Mouse (Mus musculus): Measurements from ENCODE around the gene Mrps7. TPM values are rescaled to one million over a fixed set of nuclear protein-coding genes. Genes with fewer than 3 reads are reported as not detected.
A peak's percentile ranks its signal among the peaks of the same experiment; 100 is the strongest.

The Mrps7 gene
- polyA plus RNA-seq (2015; fragmentation: Nextera tagmentation; extraction: Ambion mirVana), result 90.0 and 103 TPM in 2 replicates

GRCm38 (mm10) chr11:115603476-115604303, at the start of gene Mrps7, which contains the start of gene Gga3:
Mrps7 (plus strand) TSS chr11:115603925.
Gga3 (minus strand) TSS chr11:115604051.
- ATAC-seq, result peak; percentile 97
- peak within 1 kb of the TSS; percentile 97 for H3K4me3 ChIP-seq (ENCODE audit: low read length)
- H3K9ac ChIP-seq (ENCODE audit: low read depth, low read length), result peak within 1 kb of the TSS; percentile 99
- peak within 1 kb of the TSS; percentile 86 for H3K4me2 ChIP-seq (ENCODE audit: low read depth, low read length)
- peaks cover 14% of the 10 kb centered on the region for H3K36me3 ChIP-seq (ENCODE audit: control insufficient read depth, insufficient read depth, low read length)
- no peaks in the 10 kb centered on the region for H3K9me3 ChIP-seq (ENCODE audit: control insufficient read depth, low read length)
- under 1% methylated on average over 92 of the region's 93 CpGs for WGBS
- no peaks in the 10 kb centered on the region for H3K27me3 ChIP-seq (replicated peaks; ENCODE audit: control insufficient read depth, insufficient read depth, low read length)
- H3K4me1 ChIP-seq (ENCODE audit: control insufficient read depth, insufficient read depth, low read length), result peaks cover 18% of the 10 kb centered on the region
- H3K27ac ChIP-seq (ENCODE audit: low read length), result peak within 1 kb of the TSS; percentile 93

GRCm38 (mm10) chr11:115555717-115556116, 48.0 kb upstream of the Mrps7 start:
- Histone ChIP-seq H3K27ac (ENCODE audit: low read length) (no peak overlapping the region), H3K36me3 (ENCODE audit: control insufficient read depth, insufficient read depth, low read length) (no peaks in the 10 kb centered on the region), H3K9me3 (ENCODE audit: control insufficient read depth, low read length) (no peaks in the 10 kb centered on the region), H3K4me1 (ENCODE audit: control insufficient read depth, insufficient read depth, low read length) (no peaks in the 10 kb centered on the region), H3K27me3 (replicated peaks; ENCODE audit: control insufficient read depth, insufficient read depth, low read length) (no peaks in the 10 kb centered on the region), H3K9ac (ENCODE audit: low read depth, low read length) (no peak overlapping the region), H3K4me2 (ENCODE audit: low read depth, low read length) (no peak overlapping the region), H3K4me3 (ENCODE audit: low read length) (no peak overlapping the region)
- ATAC-seq, result no peak
- 80% methylated on average over 17 of the region's 17 CpGs for WGBS

GRCm38 (mm10) chr11:115563406-115563805, 40.3 kb upstream of the Mrps7 start:
- no peaks in the 10 kb centered on the region for H3K27me3 ChIP-seq (replicated peaks; ENCODE audit: control insufficient read depth, insufficient read depth, low read length)
- peak overlapping the region; percentile 88 for H3K27ac ChIP-seq (ENCODE audit: low read length)
- peak; percentile 61 for ATAC-seq
- WGBS, result 41% methylated on average over 4 of the region's 4 CpGs
- peaks cover 12% of the 10 kb centered on the region for H3K4me1 ChIP-seq (ENCODE audit: control insufficient read depth, insufficient read depth, low read length)
- H3K36me3 ChIP-seq (ENCODE audit: control insufficient read depth, insufficient read depth, low read length), result peaks cover 7% of the 10 kb centered on the region; the same call in 1 of the 2 replicates
- peak overlapping the region; percentile 74 for H3K4me2 ChIP-seq (ENCODE audit: low read depth, low read length)
- H3K9me3 ChIP-seq (ENCODE audit: control insufficient read depth, low read length), result no peaks in the 10 kb centered on the region
- peak overlapping the region; percentile 79 for H3K9ac ChIP-seq (ENCODE audit: low read depth, low read length)
- H3K4me3 ChIP-seq (ENCODE audit: low read length), result peak overlapping the region; percentile 88

GRCm38 (mm10) chr11:115564064-115564809, 39.5 kb upstream of the Mrps7 start, which contains the start of gene Nup85:
Nup85 (plus strand) TSS chr11:115564434.
- no peaks in the 10 kb centered on the region for H3K9me3 ChIP-seq (ENCODE audit: control insufficient read depth, low read length)
- peaks cover 12% of the 10 kb centered on the region for H3K4me1 ChIP-seq (ENCODE audit: control insufficient read depth, insufficient read depth, low read length)
- H3K4me3 ChIP-seq (ENCODE audit: low read length), result peak within 1 kb of the TSS; percentile 88
- ATAC-seq, result peak; percentile 96
- H3K9ac ChIP-seq (ENCODE audit: low read depth, low read length), result peak within 1 kb of the TSS; percentile 79
- peak within 1 kb of the TSS; percentile 74 for H3K4me2 ChIP-seq (ENCODE audit: low read depth, low read length)
- under 1% methylated on average over 42 of the region's 42 CpGs for WGBS
- peak within 1 kb of the TSS; percentile 88 for H3K27ac ChIP-seq (ENCODE audit: low read length)
- no peaks in the 10 kb centered on the region for H3K27me3 ChIP-seq (replicated peaks; ENCODE audit: control insufficient read depth, insufficient read depth, low read length)
- peaks cover 13% of the 10 kb centered on the region for H3K36me3 ChIP-seq (ENCODE audit: control insufficient read depth, insufficient read depth, low read length)

DNA sequence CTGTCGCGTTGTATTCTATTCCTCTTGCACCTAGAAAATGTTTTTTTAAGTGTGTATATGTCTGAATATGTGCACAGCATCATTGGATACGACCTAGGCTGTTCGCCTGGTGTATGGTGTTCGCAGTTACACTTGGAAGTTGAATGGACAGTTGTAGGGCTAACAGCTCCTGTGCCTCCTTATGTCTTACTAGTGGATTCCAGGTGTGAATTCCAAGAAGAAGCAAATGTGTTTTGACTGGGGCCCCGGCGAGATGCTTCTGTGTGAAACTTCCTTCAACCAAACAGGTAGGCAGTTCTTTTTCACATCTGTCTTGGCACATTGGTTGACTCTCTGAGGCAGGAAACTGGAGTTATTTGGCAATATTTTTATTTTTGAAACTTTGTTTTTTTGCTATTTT, 38.8 kb upstream of the Mrps7 start:
- Histone ChIP-seq H3K4me3 (ENCODE audit: low read length) (peak overlapping the region; percentile 88), H3K9ac (ENCODE audit: low read depth, low read length) (peak overlapping the region; percentile 79), H3K27ac (ENCODE audit: low read length) (no peak overlapping the region), H3K27me3 (replicated peaks; ENCODE audit: control insufficient read depth, insufficient read depth, low read length) (no peaks in the 10 kb centered on the region), H3K36me3 (ENCODE audit: control insufficient read depth, insufficient read depth, low read length) (peaks cover 16% of the 10 kb centered on the region), H3K9me3 (ENCODE audit: control insufficient read depth, low read length) (no peaks in the 10 kb centered on the region), H3K4me2 (ENCODE audit: low read depth, low read length) (peak overlapping the region; percentile 74), H3K4me1 (ENCODE audit: control insufficient read depth, insufficient read depth, low read length) (peaks cover 12% of the 10 kb centered on the region)
- ATAC-seq, result no peak
- 16% methylated on average over 7 of the region's 7 CpGs for WGBS

DNA sequence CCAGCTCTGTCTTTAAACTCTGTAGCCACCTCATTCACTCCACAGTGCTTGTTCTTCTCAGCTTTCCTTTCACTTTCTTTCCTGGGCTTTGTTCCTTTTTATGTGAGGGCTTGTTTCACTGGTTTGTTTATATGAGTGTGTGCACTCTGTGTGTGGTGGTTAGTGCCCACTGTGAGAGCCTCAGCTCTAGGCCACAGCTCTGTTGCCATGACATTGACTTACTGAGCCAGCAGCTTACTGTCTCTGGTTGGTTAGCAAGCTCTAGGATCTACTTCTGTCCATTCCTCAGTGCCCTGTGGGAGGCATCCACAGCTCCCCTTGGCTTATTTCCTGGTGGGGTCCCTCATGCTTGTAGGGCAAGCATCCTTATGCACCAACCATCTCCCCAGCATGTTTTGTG, 24.6 kb upstream of the Mrps7 start:
- Histone ChIP-seq H3K27me3 (replicated peaks; ENCODE audit: control insufficient read depth, insufficient read depth, low read length) (no peaks in the 10 kb centered on the region), H3K36me3 (ENCODE audit: control insufficient read depth, insufficient read depth, low read length) (peaks cover 19% of the 10 kb centered on the region), H3K9me3 (ENCODE audit: control insufficient read depth, low read length) (no peaks in the 10 kb centered on the region), H3K4me1 (ENCODE audit: control insufficient read depth, insufficient read depth, low read length) (no peaks in the 10 kb centered on the region), H3K9ac (ENCODE audit: low read depth, low read length) (no peak overlapping the region), H3K4me3 (ENCODE audit: low read length) (no peak overlapping the region), H3K4me2 (ENCODE audit: low read depth, low read length) (no peak overlapping the region), H3K27ac (ENCODE audit: low read length) (no peak overlapping the region)
- no peak for ATAC-seq

DNA sequence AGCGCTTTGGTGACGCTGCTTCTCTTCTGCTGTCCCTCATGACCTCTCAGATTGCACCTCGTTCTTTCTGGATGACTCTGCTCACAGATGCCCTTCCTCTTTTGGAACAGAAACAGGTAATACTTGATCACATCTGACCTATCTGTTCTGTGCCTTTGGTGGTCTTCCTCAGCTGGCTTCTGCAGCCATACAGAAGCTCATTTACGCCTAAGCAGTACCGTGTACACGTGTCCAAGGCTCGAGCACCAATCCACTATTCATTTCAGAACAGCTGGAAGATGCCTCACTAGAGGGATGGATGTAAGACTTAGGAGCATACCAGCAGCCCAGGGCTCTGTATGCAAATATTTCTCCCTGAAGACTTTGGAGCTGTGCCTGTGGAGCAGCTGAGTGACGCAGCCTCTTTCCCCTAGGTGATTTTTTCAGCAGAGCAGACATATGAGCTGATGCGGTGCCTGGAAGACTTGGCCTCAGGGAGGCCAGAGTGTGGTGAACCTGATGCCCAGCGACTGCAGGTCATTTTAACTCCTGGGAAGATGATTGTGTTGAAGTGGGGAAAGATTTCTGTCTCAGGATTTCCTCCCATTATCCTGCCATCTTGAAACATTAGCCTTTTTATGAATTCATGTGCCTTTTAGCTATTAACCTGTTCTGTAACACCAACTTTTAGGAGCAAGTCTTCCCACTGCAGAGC, 20.7 kb upstream of the Mrps7 start:
- Histone ChIP-seq H3K4me3 (ENCODE audit: low read length) (no peak overlapping the region), H3K9me3 (ENCODE audit: control insufficient read depth, low read length) (no peaks in the 10 kb centered on the region), H3K36me3 (ENCODE audit: control insufficient read depth, insufficient read depth, low read length) (peaks cover 45% of the 10 kb centered on the region), H3K9ac (ENCODE audit: low read depth, low read length) (no peak overlapping the region), H3K4me1 (ENCODE audit: control insufficient read depth, insufficient read depth, low read length) (no peaks in the 10 kb centered on the region), H3K27me3 (replicated peaks; ENCODE audit: control insufficient read depth, insufficient read depth, low read length) (no peaks in the 10 kb centered on the region), H3K27ac (ENCODE audit: low read length) (no peak overlapping the region), H3K4me2 (ENCODE audit: low read depth, low read length) (no peak overlapping the region)
- ATAC-seq, result no peak
- WGBS, result 74% methylated on average over 10 of the region's 10 CpGs

GRCm38 (mm10) chr11:115584376-115585073, 19.2 kb upstream of the Mrps7 start:
- H3K9me3 ChIP-seq (ENCODE audit: control insufficient read depth, low read length), result no peaks in the 10 kb centered on the region
- H3K36me3 ChIP-seq (ENCODE audit: control insufficient read depth, insufficient read depth, low read length), result peaks cover 43% of the 10 kb centered on the region
- no peak overlapping the region for H3K4me2 ChIP-seq (ENCODE audit: low read depth, low read length)
- H3K4me1 ChIP-seq (ENCODE audit: control insufficient read depth, insufficient read depth, low read length), result no peaks in the 10 kb centered on the region
- no peaks in the 10 kb centered on the region for H3K27me3 ChIP-seq (replicated peaks; ENCODE audit: control insufficient read depth, insufficient read depth, low read length)
- 84% methylated on average over 10 of the region's 10 CpGs for WGBS
- no peak for ATAC-seq
- no peak overlapping the region for H3K9ac ChIP-seq (ENCODE audit: low read depth, low read length)
- H3K27ac ChIP-seq (ENCODE audit: low read length), result no peak overlapping the region
- H3K4me3 ChIP-seq (ENCODE audit: low read length), result no peak overlapping the region

All from intestine, embryonic 16.5 days (tissue).